Mouse (Mus musculus) myocyte (in vitro differentiated cells): ENCODE measurements at regions not wholly inside any gene's neighbourhood (a gene's known extent, or its start where the extent isn't known, plus 50 kb on each side); places are given as distances from the start of the nearest gene placed in this dataset.

Experiments
- CEBPB ChIP-seq: IDR thresholded peaks from 2 replicates; pipeline ENCODE4 v1.6.1; 2011; ENCODE audit warnings: mild to moderate bottlenecking, moderate library complexity; ENCODE audit not compliant: poor library complexity, insufficient read depth, severe bottlenecking
- E2F4 ChIP-seq: IDR thresholded peaks from one replicate; pipeline ENCODE4 v1.6.1; 2011; ENCODE audit warnings: mild to moderate bottlenecking, control low read depth, moderate library complexity; ENCODE audit not compliant: insufficient read depth
- MAX ChIP-seq: IDR thresholded peaks from one replicate; pipeline ENCODE4 v1.6.1; 2011; ENCODE audit warnings: low read depth, mild to moderate bottlenecking, control low read depth
- MYOD1 ChIP-seq, 3 experiments: IDR thresholded peaks; one replicate each; pipeline ENCODE4 v1.6.1; 2011; ENCODE audit warnings: control low read depth in 2 of 3, low read depth in 2 of 3, mild to moderate bottlenecking in 2 of 3, moderate library complexity in 1 of 3; ENCODE audit not compliant: insufficient read length in 2 of 3, control insufficient read depth in 1 of 3
- MYOG ChIP-seq, 3 experiments: IDR thresholded peaks; one replicate each; pipeline ENCODE4 v1.6.1; 2011; ENCODE audit warnings: control low read depth in 2 of 3, low read depth in 2 of 3, mild to moderate bottlenecking in 2 of 3; ENCODE audit not compliant: insufficient read length in 2 of 3, control insufficient read depth in 1 of 3, insufficient read depth in 1 of 3
- POLR2A ChIP-seq: IDR thresholded peaks from one replicate; pipeline ENCODE4 v1.6.1; 2011; ENCODE audit warnings: low read depth, mild to moderate bottlenecking, control low read depth, moderate library complexity; ENCODE audit not compliant: insufficient read length
- POLR2AphosphoS2 ChIP-seq: IDR thresholded peaks from one replicate; pipeline ENCODE4 v1.6.1; 2011; ENCODE audit warnings: low read depth, control low read depth; ENCODE audit not compliant: insufficient read length
- USF1 ChIP-seq: IDR thresholded peaks from one replicate; pipeline ENCODE4 v1.6.1; 2011; ENCODE audit warnings: low read depth, mild to moderate bottlenecking, control low read depth, moderate library complexity

DNA sequence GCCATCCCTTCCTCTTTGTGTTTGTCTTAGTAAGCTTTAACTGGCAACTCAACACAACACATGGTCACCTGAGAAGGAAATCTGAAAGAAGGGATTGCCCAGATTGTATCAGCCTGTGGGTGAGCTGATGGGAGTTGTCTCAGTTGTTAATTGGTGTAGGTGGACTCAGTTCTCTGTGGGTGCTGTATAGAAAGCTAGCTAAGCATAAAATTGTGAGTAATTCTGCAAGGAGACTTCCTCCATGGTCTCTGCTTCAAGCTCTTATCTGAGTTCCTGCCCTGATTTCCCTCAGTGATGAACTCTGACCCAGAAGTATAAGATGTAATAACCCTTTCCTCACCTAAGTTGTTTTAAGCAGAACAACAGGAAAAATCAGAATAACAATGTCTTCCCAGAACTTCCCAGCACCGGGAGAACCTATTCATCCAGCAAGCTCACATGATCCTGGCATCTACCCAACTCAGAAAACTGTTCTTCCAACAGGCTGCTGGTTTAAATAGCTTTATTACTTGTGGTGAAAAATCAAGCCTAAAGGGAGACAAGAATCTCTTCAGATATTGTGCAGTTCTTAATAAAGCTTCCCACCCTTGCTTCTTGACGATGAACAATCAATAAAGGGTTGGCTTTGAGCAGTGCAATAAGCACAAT lies 487.7 kb upstream of the Cdh4 start:
- TF ChIP-seq POLR2AphosphoS2 (no peak), POLR2A (no peak), MYOD1 (IDR thresholded peaks at IDR 0.05; ENCODE audit: control insufficient read depth in 1 of 3, insufficient read length in 2 of 3, low read depth in 2 of 3) (no peak), MAX (no peak), USF1 (no peak), E2F4 (no peak), MYOG (IDR thresholded peaks at IDR 0.05; ENCODE audit: control insufficient read depth in 1 of 3, insufficient read depth in 1 of 3, insufficient read length in 2 of 3, low read depth in 2 of 3) (no peak), CEBPB (no peak)
